Mouse (Mus musculus) bone marrow, adult 2 months (tissue): ENCODE results near the gene Aoc2.

ENCODE experiments used
- CTCF ChIP-seq: fragments of 200-500 bp; IDR thresholded peaks from 2 replicates; pipeline ENCODE4 v1.5.1; 2011; ENCODE audit warnings: low read length, control low read depth; ENCODE audit not compliant: control insufficient read depth, insufficient read depth
- POLR2A ChIP-seq: fragments of 200-500 bp; IDR thresholded peaks from 2 replicates; pipeline ENCODE4 v1.6.1; 2011; ENCODE audit warnings: low read depth, mild to moderate bottlenecking, control low read depth, low read length, borderline replicate concordance; ENCODE audit not compliant: control insufficient read depth

- no peak for TF ChIP-seq POLR2A
- TF ChIP-seq CTCF = no peak
These were observed 45.7 kb upstream of the Aoc2 start for GRCm38 (mm10) chr11:101279193-101279569.
